Mouse (Mus musculus): Measurements from ENCODE around the gene Foxa3.

DNA sequence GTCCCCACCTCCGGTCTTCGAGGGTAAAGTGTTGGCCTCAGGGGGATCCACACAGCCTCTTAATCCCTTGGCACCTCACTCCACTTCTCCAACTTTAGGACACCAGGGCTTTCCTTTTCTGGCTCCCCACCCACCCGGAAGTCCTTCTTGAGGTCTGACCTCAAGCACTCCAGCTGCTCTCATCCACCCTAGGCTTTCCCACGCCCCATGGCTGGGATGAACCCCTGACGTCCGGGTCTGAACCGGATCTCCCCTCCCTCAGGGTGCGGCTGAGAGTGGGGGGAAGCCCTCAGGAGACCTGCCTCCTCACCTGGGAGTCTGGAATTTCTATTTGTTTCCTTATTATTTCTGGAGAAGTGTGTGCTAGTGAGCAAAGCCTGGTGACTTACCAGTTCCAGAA is 2.3 kb downstream of the Foxa3 start:
- no peak for TF ChIP-seq CTCF (IDR thresholded peaks at IDR 0.05; ENCODE audit: low read depth, low read length)
- TF ChIP-seq GATA1 (IDR thresholded peaks at IDR 0.05; ENCODE audit: borderline replicate concordance, low read length), result no peak
- TF ChIP-seq TAL1 (conservative IDR thresholded peaks at IDR 0.05; ENCODE audit: low read depth, low read length), result no peak
- TF ChIP-seq POLR2AphosphoS5 (IDR thresholded peaks at IDR 0.05; ENCODE audit: insufficient replicate concordance, low read depth, low read length), result no peak
